Mouse (Mus musculus): Measurements from ENCODE around the gene Fggy. TPM values are rescaled to one million over a fixed set of nuclear protein-coding genes. Genes with fewer than 3 reads are reported as not detected.
A peak's percentile ranks its signal among the peaks of the same experiment; 100 is the strongest.

Gene Fggy
- total RNA-seq, 2 experiments from 2014 or later: 7.5 to 8.3 TPM

- DNase-seq: peak; percentile 31
Observed at GRCm38 (mm10) chr4:95733397-95734249, 176.3 kb downstream of the Fggy start.

GRCm38 (mm10) chr4:95735967-95736366, 178.7 kb downstream of the Fggy start:
- DNase-seq: no peak

GRCm38 (mm10) chr4:95736674-95737073, 179.4 kb downstream of the Fggy start:
- no peak for DNase-seq

GRCm38 (mm10) chr4:95738179-95738578, 180.9 kb downstream of the Fggy start:
- DNase-seq: no peak

GRCm38 (mm10) chr4:95738725-95739124, 181.4 kb downstream of the Fggy start:
- no peak for DNase-seq

- DNase-seq: no peak
Observed at GRCm38 (mm10) chr4:95741115-95741734, 183.9 kb downstream of the Fggy start.

GRCm38 (mm10) chr4:95742986-95743385, 185.7 kb downstream of the Fggy start:
- DNase-seq: peak; percentile 39

- no peak for DNase-seq
Observed at GRCm38 (mm10) chr4:95746954-95747353, 189.6 kb downstream of the Fggy start.

GRCm38 (mm10) chr4:95747415-95748202, 190.3 kb downstream of the Fggy start:
- DNase-seq: no peak

- no peak for DNase-seq
Observed at GRCm38 (mm10) chr4:95750186-95750585, 192.9 kb downstream of the Fggy start.

GRCm38 (mm10) chr4:95752538-95753188, 195.4 kb downstream of the Fggy start:
- DNase-seq: no peak

GRCm38 (mm10) chr4:95759027-95759731, 201.9 kb downstream of the Fggy start:
- no peak for DNase-seq

GRCm38 (mm10) chr4:95765359-95765758, 208.1 kb downstream of the Fggy start:
- no peak for DNase-seq

- no peak for DNase-seq
Observed at GRCm38 (mm10) chr4:95770469-95770868, 213.2 kb downstream of the Fggy start.

- DNase-seq: no peak
Observed at GRCm38 (mm10) chr4:95771542-95771941, 214.2 kb downstream of the Fggy start.

GRCm38 (mm10) chr4:95771945-95772344, 214.6 kb downstream of the Fggy start:
- DNase-seq: no peak

- DNase-seq: no peak
Observed at GRCm38 (mm10) chr4:95772663-95773062, 215.4 kb downstream of the Fggy start.

GRCm38 (mm10) chr4:95775574-95775973, 218.3 kb downstream of the Fggy start:
- DNase-seq: no peak

GRCm38 (mm10) chr4:95777839-95778238, 220.5 kb downstream of the Fggy start:
- no peak for DNase-seq

GRCm38 (mm10) chr4:95778528-95778927, 221.2 kb downstream of the Fggy start:
- DNase-seq: no peak

- DNase-seq: no peak
Observed at GRCm38 (mm10) chr4:95784146-95784895, 227.0 kb downstream of the Fggy start.

All from heart, postnatal 4 days (tissue).